In the genomic region with DNA sequence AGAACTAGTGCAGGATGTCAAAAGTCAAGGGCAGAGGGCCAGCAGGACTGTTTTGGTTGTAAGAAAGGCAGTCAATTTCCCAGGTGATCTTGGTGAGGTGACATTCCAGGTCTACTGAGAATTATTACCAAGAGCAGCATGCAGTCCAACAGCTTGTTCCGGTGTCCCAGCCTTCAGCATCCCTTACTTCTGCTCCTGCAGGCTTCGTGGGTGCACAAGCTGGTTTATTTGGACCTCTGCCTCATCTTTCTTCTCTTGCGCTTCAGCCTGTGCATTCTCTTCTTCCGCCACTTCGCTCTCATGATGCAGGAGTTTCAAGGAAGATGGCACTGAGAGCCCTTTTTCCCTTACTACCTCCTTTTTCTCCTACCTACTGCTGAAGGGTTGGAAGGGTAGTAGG, we compare ENCODE assay signal across 7 mouse cellular contexts.
"Had no signal": no experiment of that assay in that cellular context is flagged by ENCODE, and none has a peak within 500 bp of the region (broad histone marks: within the 10 kb centered on the region; RNA-seq: fewer than 3 reads in every experiment).

No protein-coding gene starts in this region.

- ATAC-seq: lung, postnatal 0 days; midbrain, embryonic 13.5 days had no signal

- DNase-seq: kidney, postnatal 10 days; kidney, postnatal 4 days; lung, adult 2 months; lung, postnatal 36 days; thymus, postnatal 4 days had no signal
